8 mouse cellular contexts compared by ENCODE assay signal in genomic region chr17:5221041-5221440, GRCm38 (mm10).
A peak's percentile ranks its signal among the peaks of the same experiment; 100 is the strongest.
DNase-seq lines count a peak whose midpoint lies in the region; ATAC-seq and TF ChIP-seq lines count a peak whose summit lies in the region.

No protein-coding gene starts in this region.

- peak; percentile 79 to 81 for DNase-seq in cerebellum, postnatal 10 days
- DNase-seq in cerebellum, adult 8-10 months = no peak
- no peak for DNase-seq in lung, adult 2 months
- DNase-seq in kidney, postnatal 36 days = peak; percentile 33 to 58
- DNase-seq in right cerebral cortex, postnatal 14 days = no peak

- no peak for TF ChIP-seq POLR2A in lung, adult 2 months (IDR thresholded peaks at IDR 0.05; ENCODE audit: borderline replicate concordance, extremely low read depth, low read depth, low read length)

- no peak overlapping the region for H3K4me2 ChIP-seq in lung, embryonic 15.5 days
- H3K4me2 ChIP-seq in stomach, embryonic 15.5 days = no peak overlapping the region

- TF ChIP-seq CTCF in lung, adult 2 months (IDR thresholded peaks at IDR 0.05; ENCODE audit: insufficient read depth, low read length) = no peak

- no peaks in the 10 kb centered on the region for H3K9me3 ChIP-seq in lung, embryonic 15.5 days
- H3K9me3 ChIP-seq in stomach, embryonic 15.5 days = no peaks in the 10 kb centered on the region

- no peak overlapping the region for H3K9ac ChIP-seq in lung, embryonic 15.5 days
- H3K9ac ChIP-seq in stomach, embryonic 15.5 days = no peak overlapping the region

- no peak overlapping the region for H3K4me3 ChIP-seq in lung, embryonic 15.5 days
- no peak overlapping the region for H3K4me3 ChIP-seq in lung, adult 2 months (replicated peaks; ENCODE audit: extremely low read depth, low read depth, low read length)
- no peak overlapping the region for H3K4me3 ChIP-seq in stomach, embryonic 15.5 days (replicated peaks)

- H3K27ac ChIP-seq in lung, embryonic 15.5 days = peak overlapping the region; percentile 25
- H3K27ac ChIP-seq in stomach, embryonic 15.5 days = peak overlapping the region; percentile 67

- H3K4me1 ChIP-seq in lung, embryonic 15.5 days = peaks cover 28% of the 10 kb centered on the region
- peaks cover 12% of the 10 kb centered on the region for H3K4me1 ChIP-seq in lung, adult 2 months (ENCODE audit: control insufficient read depth, insufficient read depth, low read length)
- peaks cover 26% of the 10 kb centered on the region for H3K4me1 ChIP-seq in stomach, embryonic 15.5 days

- WGBS in lung, embryonic 15.5 days = 39% methylated on average over 8 of the region's 8 CpGs
- 55% methylated on average over 8 of the region's 8 CpGs for WGBS in lung, adult 2 months
- 40% methylated on average over 8 of the region's 8 CpGs for WGBS in stomach, embryonic 15.5 days

- ATAC-seq in lung, embryonic 15.5 days (ENCODE audit: borderline replicate concordance, extremely low read depth, low FRiP score, low TSS enrichment) = peak; percentile 35
- peak; percentile 59; the same call in 1 of the 2 replicates for ATAC-seq in stomach, embryonic 15.5 days (ENCODE audit: insufficient read depth, low FRiP score, low read depth)
- ATAC-seq in activated CD4-positive, CD25-positive, alpha-beta regulatory T cell, adult 4 months = no peak

- H3K36me3 ChIP-seq in lung, embryonic 15.5 days = no peaks in the 10 kb centered on the region
- H3K36me3 ChIP-seq in stomach, embryonic 15.5 days = no peaks in the 10 kb centered on the region

- no peaks in the 10 kb centered on the region for H3K27me3 ChIP-seq in lung, embryonic 15.5 days
- H3K27me3 ChIP-seq in stomach, embryonic 15.5 days (replicated peaks) = no peaks in the 10 kb centered on the region

Comparison
In these comparisons a context has a peak if more than half of its experiments do, and no peak if none do; other contexts are left out.
1. DNase-seq: peak in cerebellum, postnatal 10 days (2 of 2) and kidney, postnatal 36 days (2 of 2); none in cerebellum, adult 8-10 months (single experiment), lung, adult 2 months (single experiment) and right cerebral cortex, postnatal 14 days (single experiment).